Mouse (Mus musculus) brain, embryonic 14.5 days (tissue): ENCODE measurements around the gene Zfp961.

Source experiments
- CTCF ChIP-seq: fragments of 200-500 bp; IDR thresholded peaks from 2 replicates; pipeline ENCODE4 v1.5.1; 2012; ENCODE audit warnings: inconsistent platforms, mild to moderate bottlenecking, moderate library complexity, borderline replicate concordance; ENCODE audit not compliant: insufficient read depth, insufficient read length; ENCODE audit errors: extremely low read depth
- POLR2A ChIP-seq: fragments of 200-500 bp; IDR thresholded peaks from 2 replicates; pipeline ENCODE4 v1.6.1; 2012; ENCODE audit warnings: mild to moderate bottlenecking, inconsistent platforms, borderline replicate concordance; ENCODE audit not compliant: poor library complexity, insufficient read depth, insufficient read length, severe bottlenecking; ENCODE audit errors: extremely low read depth

- TF ChIP-seq POLR2A (no peak), CTCF (no peak)
These were observed 30.2 kb downstream of the Zfp961 start for GRCm38 (mm10) chr8:71981032-71981431.
